Mouse (Mus musculus): ENCODE results near the gene Fads3.

The Fads3 gene

GRCm38 (mm10) chr19:10054361-10055075 lies 13.1 kb downstream of the Fads3 start:
- DNase-seq: no peak

GRCm38 (mm10) chr19:10055261-10055660 lies 13.9 kb downstream of the Fads3 start:
- DNase-seq: no peak

- DNase-seq: peak; percentile 85
Measured at GRCm38 (mm10) chr19:10055783-10056660, 14.7 kb downstream of the Fads3 start.

GRCm38 (mm10) chr19:10056686-10057085 lies 15.3 kb downstream of the Fads3 start:
- DNase-seq: no peak

GRCm38 (mm10) chr19:10057486-10058351 lies 16.4 kb downstream of the Fads3 start:
- DNase-seq: peak; percentile 97

DNA sequence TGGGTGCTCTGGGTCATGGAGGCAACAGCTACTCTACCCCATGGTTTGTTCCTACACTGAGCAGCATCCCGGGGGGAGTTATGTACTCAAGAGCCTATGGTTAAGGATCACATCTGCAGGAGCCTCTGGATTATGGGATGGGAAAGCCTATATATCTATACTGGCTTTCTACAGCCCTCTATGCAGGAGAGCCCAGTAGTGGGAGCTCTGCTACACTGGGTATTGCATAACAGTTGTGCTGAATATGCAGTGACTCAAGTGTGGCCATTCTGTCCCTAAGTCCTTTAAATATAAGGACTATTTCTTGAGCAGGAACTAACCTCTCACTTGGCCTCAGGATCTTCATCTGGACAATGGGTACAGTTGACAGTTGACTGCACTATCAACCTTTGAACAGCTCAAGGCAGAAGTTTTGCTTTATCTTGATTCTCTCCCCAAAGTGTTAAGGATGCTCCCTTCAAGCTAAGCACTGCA lies 17.0 kb downstream of the Fads3 start:
- DNase-seq: no peak

DNA sequence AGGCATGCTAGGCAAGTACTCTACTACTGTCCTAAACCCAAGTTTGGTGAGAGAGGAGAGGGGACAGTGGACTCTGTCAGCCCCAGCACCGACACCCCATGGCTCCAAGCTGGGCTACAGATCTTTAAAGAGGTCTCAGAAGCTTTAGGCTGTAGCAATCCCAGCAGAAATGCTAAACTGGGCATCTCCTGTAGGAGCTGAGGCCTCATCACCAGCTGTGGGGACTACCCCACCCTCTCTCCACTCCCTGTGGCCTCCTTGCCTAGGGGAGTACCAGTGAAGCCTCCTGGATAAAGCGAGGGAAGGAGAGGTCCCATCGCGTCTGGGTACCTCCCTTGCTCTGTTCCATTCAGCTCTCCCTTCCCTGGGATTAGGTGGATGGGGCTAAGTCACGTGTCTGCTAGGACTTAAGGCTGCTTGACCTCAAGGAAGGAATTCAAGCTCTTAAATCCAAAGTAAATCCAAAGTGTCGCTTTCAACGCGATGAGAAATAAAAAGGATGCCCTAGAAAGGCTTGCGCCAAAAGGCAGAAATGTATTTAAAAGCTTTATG lies 17.6 kb downstream of the Fads3 start:
- no peak for DNase-seq

- DNase-seq: peak; percentile 70
Measured at GRCm38 (mm10) chr19:10059911-10060567, 18.7 kb downstream of the Fads3 start.

- DNase-seq: no peak
Measured at GRCm38 (mm10) chr19:10060783-10061590, 19.6 kb downstream of the Fads3 start.

DNA sequence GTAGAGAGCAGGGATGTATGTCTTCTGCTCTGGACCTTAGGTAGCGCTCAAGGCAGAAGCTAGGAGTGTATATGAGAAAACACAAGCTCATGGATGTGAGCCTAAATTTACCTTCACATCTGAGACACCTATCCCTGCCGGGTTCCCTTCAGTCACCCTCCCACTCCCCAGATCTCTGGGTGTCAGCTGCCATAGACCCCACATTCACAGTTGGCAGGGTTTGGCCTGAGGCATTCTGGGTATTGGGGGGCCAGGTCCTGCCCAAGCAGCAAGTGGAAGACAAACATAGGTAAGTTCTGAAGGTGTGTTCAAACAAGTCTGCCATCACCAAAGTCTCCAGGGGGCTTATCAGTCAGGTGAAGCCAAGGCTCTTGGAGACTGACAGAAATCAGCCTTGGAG lies 20.3 kb downstream of the Fads3 start:
- no peak for DNase-seq

GRCm38 (mm10) chr19:10062292-10062691 lies 20.9 kb downstream of the Fads3 start:
- no peak for DNase-seq

DNA sequence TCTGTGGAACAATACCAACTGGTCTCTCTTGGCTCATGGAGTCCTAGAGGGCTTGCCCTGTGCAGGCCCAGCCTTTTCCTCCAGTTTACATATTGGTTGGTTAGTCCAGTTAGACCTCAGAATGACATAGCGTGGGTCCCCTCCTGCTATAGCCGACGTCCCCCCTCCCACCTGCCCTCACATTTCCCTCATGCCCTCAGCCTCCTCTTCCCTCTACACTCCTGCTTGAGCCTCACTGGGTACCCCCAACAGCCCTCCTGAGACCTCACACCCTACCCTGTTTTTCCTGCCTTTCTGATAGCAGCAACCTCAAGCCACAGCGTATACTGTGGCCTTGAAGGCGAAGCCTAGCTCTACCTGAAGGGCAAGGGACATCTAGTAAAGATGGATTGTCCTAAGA lies 21.5 kb downstream of the Fads3 start:
- no peak for DNase-seq

- DNase-seq: peak; percentile 33
Measured at GRCm38 (mm10) chr19:10064173-10065012, 23.0 kb downstream of the Fads3 start.

DNA sequence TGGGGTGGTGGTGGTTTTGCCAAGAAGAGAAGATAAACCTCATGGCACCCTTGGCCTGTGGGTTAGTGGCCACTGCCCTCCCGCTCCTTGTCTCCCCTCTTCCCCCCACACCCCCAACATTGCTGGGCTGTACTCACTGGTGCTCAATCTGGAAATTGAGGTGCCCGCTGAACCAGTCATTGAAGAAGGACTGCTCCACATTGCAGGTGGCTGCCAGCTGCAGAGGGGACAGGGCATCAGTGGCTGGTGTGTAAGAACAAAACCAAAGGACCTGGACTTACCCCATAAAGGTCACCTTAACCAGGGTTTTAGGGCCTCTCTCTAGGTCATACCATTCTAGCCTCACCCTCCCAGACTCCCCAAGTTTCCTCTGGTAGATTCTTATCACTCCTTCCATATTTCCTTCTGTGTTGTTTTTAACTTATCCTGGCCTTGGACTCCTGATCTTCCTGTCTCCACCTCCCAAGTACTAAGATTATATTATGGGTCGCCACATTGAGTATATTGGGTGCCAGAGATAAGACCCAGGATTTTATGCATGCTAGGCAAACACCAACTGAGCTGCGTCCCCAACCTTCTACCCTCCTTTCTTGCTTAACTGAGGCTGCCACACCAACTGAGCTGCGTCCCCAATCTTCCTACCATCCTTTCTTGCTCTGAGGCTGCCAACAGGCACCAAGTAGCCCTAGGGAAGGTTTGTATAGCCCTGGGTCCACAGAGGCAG lies 24.3 kb downstream of the Fads3 start:
- DNase-seq: no peak

DNA sequence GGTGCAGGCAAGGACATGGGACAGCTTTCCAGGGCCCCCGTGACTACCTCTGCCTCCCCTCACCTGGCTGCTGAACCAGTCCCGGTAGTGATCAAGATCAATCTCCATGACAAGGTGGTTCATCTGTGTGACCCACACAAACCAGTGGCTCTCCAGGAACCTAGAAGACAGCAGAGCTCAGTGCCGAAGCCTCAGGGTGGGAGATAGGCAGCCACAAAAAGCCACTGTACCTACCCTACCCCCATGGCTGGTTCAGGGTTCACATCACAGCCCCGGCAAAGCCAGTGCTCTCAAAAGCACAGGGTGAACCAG lies 24.8 kb downstream of the Fads3 start:
- no peak for DNase-seq

DNA sequence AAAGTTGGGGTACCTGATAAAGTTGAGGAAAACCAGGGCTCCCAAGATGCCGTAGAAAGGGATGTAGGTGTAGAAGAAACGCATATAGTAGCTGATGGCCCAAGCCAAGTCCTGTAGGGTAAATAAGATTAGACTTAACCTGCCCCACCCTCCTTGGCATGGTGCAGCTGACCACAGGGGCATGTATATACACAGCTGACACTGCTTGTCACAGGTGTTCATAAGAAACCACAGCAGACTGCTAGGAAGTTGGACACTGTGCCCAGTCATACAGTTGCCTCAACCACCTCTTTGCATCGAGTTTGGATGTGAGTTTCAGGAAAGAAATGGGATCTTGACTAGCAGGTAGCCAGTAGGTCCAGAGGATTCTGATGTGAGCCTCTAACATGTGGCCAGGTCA lies 25.1 kb downstream of the Fads3 start:
- no peak for DNase-seq

DNA sequence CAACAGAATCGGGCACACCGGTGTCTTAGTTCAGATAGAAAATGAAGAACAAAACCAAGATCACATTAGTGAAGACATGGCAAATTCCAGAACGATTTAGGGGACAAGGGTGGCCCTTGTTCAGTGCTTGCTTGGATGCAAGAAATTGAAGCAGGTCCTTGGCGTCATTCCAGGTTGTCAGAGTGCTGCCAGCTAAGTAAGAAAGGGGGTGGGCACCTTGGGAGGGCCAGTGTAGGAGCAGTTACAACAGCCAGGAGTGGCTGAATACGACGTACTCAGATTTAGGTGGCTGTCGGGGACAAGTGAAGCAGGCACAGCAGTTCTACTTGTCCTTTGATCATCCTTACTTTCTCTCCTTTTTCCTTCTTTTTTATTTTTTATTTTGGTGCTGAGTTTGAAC lies 26.3 kb downstream of the Fads3 start:
- peak; percentile 47 for DNase-seq

DNA sequence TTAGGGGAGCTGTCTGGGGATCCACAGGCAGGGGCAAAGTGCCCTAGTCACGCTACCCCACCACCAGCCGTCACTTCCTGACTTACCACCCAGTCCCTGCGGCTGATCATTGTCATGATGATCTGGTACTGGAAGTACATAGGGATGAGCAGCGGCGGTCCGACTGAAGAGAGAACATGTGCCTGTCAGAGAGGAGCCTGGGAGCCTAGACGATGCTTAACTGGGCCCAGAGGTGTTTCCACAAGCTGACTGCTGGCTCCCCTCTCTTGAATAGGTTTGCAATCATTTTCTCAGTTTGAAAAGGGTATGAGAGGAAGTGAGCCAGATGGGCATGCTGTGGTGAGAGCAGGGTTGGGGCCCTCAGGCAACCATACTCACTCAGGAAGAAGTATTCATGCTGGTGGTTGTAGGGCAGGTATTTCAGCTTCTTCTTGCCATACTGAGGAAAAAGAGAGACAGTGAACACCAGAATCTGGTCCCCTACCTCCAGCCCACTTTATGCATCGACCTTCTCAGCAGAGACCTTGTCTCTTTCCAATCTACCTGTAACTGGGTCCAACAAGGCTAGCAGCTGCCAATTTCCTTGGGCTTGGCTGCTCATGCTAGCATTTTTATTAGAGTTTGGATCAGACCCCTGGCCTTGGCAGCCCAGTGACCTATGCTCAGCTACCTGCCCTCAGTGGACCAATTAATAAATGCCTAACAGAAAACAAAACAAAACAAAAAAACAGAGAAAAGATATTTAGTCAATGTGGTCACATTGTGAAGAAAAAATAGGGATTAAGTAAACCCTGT lies 29.0 kb downstream of the Fads3 start:
- DNase-seq: peak; percentile 91

DNA sequence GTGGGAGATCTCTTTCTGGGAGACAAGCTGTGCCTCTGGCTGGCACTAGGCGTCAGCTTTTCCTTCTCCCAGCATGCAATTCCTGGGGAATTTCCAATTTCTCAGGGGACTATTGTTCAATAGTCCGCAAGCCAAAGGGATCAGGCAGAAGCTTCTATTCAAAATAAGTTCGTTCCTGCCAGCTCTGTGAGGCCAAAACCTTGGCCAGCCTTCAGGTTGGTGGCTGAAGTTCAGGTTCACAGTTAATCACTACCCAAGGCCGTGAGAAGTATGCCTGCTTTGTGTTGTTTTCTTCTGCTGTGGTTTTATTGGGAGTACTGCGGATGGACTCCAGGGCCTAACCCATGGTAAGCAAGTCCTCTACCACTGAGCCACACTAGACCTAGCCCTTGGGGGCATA lies 29.8 kb downstream of the Fads3 start:
- DNase-seq: peak; percentile 94
